Mouse (Mus musculus) kidney, adult 2 months (tissue): ENCODE results near the gene Wdr5b.

Source experiments
- CTCF ChIP-seq: fragments of 200-500 bp; conservative IDR thresholded peaks from 2 replicates; pipeline ENCODE4 v1.5.1; 2011; ENCODE audit warnings: low read depth, mild to moderate bottlenecking, control low read depth, low read length, moderate library complexity, mixed read lengths; ENCODE audit not compliant: insufficient read depth, insufficient read length
- POLR2A ChIP-seq: fragments of 200-500 bp; IDR thresholded peaks from one replicate; pipeline ENCODE4 v1.6.1; 2011; ENCODE audit warnings: low read depth, low read length, control low read depth

DNA sequence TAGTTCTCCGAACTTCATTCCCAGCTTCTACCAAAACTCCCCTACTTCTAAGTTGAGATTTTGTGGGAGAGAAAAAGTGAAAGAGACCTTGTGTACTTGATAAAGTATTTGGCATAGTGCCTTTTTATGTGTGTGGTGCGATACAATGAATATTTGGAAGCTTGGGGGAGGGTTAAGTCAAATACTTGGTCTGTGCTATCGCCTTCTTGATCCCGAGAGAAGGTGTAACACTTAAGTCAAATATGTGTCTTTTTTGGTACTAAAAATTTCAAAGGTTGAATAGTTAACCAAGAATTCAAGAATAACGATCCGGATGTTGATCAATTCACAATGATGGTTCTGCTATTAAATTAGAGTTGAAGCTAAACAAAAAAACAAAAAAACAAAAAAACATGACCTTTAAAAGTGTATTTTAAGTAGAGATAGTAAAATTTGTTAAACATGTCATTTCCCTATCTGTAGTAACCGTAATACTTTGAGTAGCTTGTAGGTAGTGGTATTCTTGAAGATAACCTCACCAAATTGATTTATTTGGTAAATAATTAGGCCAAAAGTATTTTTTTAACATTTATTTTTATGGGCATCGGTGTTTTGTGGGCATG, 31.5 kb downstream of the Wdr5b start:
- no peak for TF ChIP-seq CTCF
- no peak for TF ChIP-seq POLR2A
